Mouse (Mus musculus) ovary, adult 2 months (tissue): ENCODE data around the gene Gm17402. TPM values are rescaled to one million over a fixed set of nuclear protein-coding genes. Genes with fewer than 3 reads are reported as not detected.

Experiments
- polyA plus RNA-seq: library from polyadenylated mRNA; depleted of rRNA; stranded (reverse); fragments of >200 nt; gene quantifications from 2 replicates; pipeline ENCODE4 v1.2.3, GENCODE M21; 2012; rRNA removed

The Gm17402 gene
- not detected in 2 replicates for polyA plus RNA-seq

GRCm38 (mm10) chr3:67375063-67375462 is at the start of gene Gm17402:
TSS of gene Gm17402 (minus strand) at chr3:67375163.

GRCm38 (mm10) chr3:67373872-67374271 is 1.1 kb downstream of the Gm17402 start, which contains the start of gene Mlf1:
TSS of gene Mlf1 (plus strand) at chr3:67374097.

Other genes starting within 250 kb of the Gm17402 start
- gene Mlf1, start 1.1 kb downstream of the Gm17402 start, polyA plus RNA-seq: 5.1 and 6.6 TPM in 2 replicates
- gene Gfm1, start 54.9 kb upstream of the Gm17402 start, polyA plus RNA-seq: 12.0 and 13.7 TPM in 2 replicates
- 38.9 and 58.9 TPM in 2 replicates for gene Lxn, start 88.8 kb upstream of the Gm17402 start, polyA plus RNA-seq
- gene Rarres1, start 140.4 kb upstream of the Gm17402 start, polyA plus RNA-seq: 0.44 and 0.50 TPM in 2 replicates
- 45.1 and 59.8 TPM in 2 replicates for gene Mfsd1, start 207.6 kb upstream of the Gm17402 start, polyA plus RNA-seq